Mouse (Mus musculus) liver, embryonic 14.5 days (tissue): Measurements from ENCODE around the gene Rapgef4.

Experiments
- CTCF ChIP-seq: IDR thresholded peaks from 2 replicates; pipeline ENCODE4 v1.5.1; 2016; ENCODE audit warnings: antibody characterized with exemption, low read depth, control low read depth
- EP300 ChIP-seq: IDR thresholded peaks from 2 replicates; pipeline ENCODE4 v1.6.1; 2016; ENCODE audit warnings: antibody characterized with exemption, low read depth

DNA sequence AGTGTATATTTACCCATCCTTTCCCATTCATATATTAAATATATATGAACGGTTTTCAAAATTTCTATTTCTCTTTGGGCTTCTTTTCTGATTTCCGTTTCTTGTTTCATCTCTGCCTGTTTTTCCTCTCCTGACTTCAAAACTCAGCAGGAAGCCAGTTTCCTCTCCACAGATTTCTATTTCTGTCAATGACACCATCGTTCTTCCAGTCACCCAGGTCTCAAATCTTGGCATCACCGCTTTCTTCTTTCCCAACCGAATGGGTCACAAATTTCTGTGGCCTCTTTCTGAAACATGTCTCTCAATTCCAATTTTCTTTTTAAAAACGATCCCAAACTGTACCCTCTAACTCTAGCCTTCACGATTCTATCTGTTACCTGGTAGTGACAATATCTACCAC is 303.6 kb downstream of the Rapgef4 start:
- TF ChIP-seq CTCF (no peak), EP300 (no peak)
